Mouse (Mus musculus) forebrain, embryonic 11.5 days (tissue): ENCODE results near the gene Flot2. TPM values are rescaled to one million over a fixed set of nuclear protein-coding genes. Genes with fewer than 3 reads are reported as not detected.
A peak's percentile ranks its signal among the peaks of the same experiment; 100 is the strongest.
"Not testable (repeated sequence)": the region's sequence is repeated elsewhere in the genome, so short reads cannot be mapped to it uniquely, and the experiment has no call there.

Source experiments
- ATAC-seq: fragments of 200-750 bp; cut with Nextera tagmentation; replicated peaks from 2 replicates; pipeline ENCODE4 v1.8.0; 2017; ENCODE audit warnings: moderate TSS enrichment; ENCODE audit not compliant: low FRiP score
- DNase-seq: peaks from one replicate; pipeline ENCODE4 v3.0.0-alpha.2; 2017; ENCODE audit warnings: low spot score
- H3K27ac ChIP-seq: fragments of 300-500 bp; sonication (generic); 2 replicates; pipeline ENCODE4 v1.5.1; 2014; ENCODE audit warnings: low read depth, low read length
- H3K27me3 ChIP-seq: fragments of 300-500 bp; sonication (generic); 2 replicates; pipeline ENCODE4 v1.6.1; 2014; ENCODE audit warnings: mild to moderate bottlenecking, low read length, mixed read lengths; ENCODE audit not compliant: control insufficient read depth, insufficient read depth
- H3K36me3 ChIP-seq: fragments of 300-500 bp; sonication (generic); 2 replicates; pipeline ENCODE4 v1.6.1; 2014; ENCODE audit warnings: mild to moderate bottlenecking, low read length, moderate library complexity, mixed read lengths; ENCODE audit not compliant: control insufficient read depth, insufficient read depth
- H3K4me1 ChIP-seq: fragments of 300-500 bp; sonication (generic); replicated peaks from 2 replicates; pipeline ENCODE4 v1.6.1; 2014; ENCODE audit warnings: low read length, mixed read lengths; ENCODE audit not compliant: control insufficient read depth, insufficient read depth
- H3K4me2 ChIP-seq: fragments of 300-500 bp; sonication (generic); 2 replicates; pipeline ENCODE4 v1.6.1; 2014; ENCODE audit warnings: low read depth, mild to moderate bottlenecking, low read length, moderate library complexity, mixed read lengths; ENCODE audit not compliant: severe bottlenecking
- H3K4me3 ChIP-seq: fragments of 300-500 bp; sonication (generic); 2 replicates; pipeline ENCODE4 v1.5.1; 2014; ENCODE audit warnings: low read depth, low read length
- H3K9ac ChIP-seq: fragments of 300-500 bp; sonication (generic); 2 replicates; pipeline ENCODE4 v1.6.1; 2014; ENCODE audit warnings: low read length
- H3K9me3 ChIP-seq: fragments of 300-500 bp; sonication (generic); 2 replicates; pipeline ENCODE4 v1.6.1; 2016; ENCODE audit warnings: low read length, mixed read lengths; ENCODE audit not compliant: control insufficient read depth
- WGBS: fragments of 180-500 bp; shearing (Covaris S2); extraction: QIAGEN DNeasy Blood & Tissue Kit; methylation state at CpG from one replicate; pipeline ENCODE4 v1.1.7; 2014; 5-methylcytosine and 5-hydroxymethylcytosine counted together
- polyA plus RNA-seq: library from polyadenylated mRNA; unstranded; fragments of >200 nt; fragmentation: Nextera tagmentation; extraction: Ambion mirVana; gene quantifications from 2 replicates; pipeline ENCODE4 v1.2.1, GENCODE M21; 2014

Gene Flot2
- polyA plus RNA-seq, 1 experiment from 2014 or later: 71.2 TPM

- 100% methylated on average over 2 of the region's 4 CpGs for WGBS
- H3K4me1 ChIP-seq, H3K9me3 ChIP-seq, DNase-seq, ATAC-seq, H3K4me3 ChIP-seq, H3K9ac ChIP-seq, H3K27ac ChIP-seq, H3K36me3 ChIP-seq, H3K27me3 ChIP-seq, H3K4me2 ChIP-seq: not testable (repeated sequence)
These were observed 10.9 kb downstream of the Flot2 start for GRCm38 (mm10) chr11:78048637-78049036.

DNA sequence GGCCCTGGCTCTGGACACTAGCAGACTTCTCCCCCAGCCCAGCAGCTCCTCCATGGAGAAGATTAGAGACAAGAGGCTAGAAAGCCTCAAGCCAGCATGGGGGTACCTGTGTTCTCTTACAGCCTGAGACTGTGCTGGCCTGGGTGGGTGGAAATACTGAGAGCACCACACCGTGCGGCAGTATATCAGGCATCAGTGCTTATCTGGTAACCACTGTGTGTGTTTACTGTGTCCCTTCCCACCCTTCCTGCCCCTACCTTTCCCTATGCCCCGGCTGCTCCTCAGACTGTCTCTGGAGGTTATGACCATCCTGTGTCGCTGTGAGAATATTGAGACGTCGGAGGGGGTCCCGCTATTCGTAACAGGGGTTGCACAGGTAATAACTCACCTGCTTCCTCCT, 15.3 kb downstream of the Flot2 start:
- Histone ChIP-seq H3K27me3 (no peaks in the 10 kb centered on the region), H3K4me2 (no peak overlapping the region), H3K9ac (no peak overlapping the region), H3K4me3 (no peak overlapping the region), H3K27ac (no peak overlapping the region), H3K4me1 (no peaks in the 10 kb centered on the region), H3K36me3 (peaks cover 4% of the 10 kb centered on the region; the same call in 1 of the 2 replicates), H3K9me3 (no peaks in the 10 kb centered on the region)
- WGBS: 94% methylated on average over 8 of the region's 8 CpGs
- ATAC-seq: no peak
- DNase-seq: no peak

DNA sequence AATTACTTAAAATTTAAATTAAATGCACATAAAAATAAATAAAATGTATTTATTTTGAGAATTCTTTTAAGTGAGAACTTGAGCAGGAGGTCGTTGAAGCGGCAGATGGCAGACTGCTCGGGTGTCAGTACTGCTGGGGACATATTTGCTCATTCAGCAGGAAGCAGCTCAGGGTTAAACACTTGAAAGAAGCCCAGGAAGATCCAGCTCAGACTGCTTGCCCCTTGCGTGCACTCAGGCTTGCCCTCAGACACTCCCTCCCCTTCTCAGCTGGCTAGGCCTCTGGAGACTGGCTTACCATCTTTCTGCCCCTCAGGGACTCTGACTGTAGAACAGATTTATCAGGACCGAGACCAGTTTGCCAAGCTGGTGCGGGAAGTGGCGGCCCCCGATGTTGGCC, 19.2 kb downstream of the Flot2 start:
- Histone ChIP-seq H3K27me3 (no peaks in the 10 kb centered on the region), H3K27ac (no peak overlapping the region), H3K4me3 (no peak overlapping the region), H3K4me2 (no peak overlapping the region), H3K9ac (no peak overlapping the region), H3K36me3 (peaks cover 9% of the 10 kb centered on the region; the same call in 1 of the 2 replicates), H3K4me1 (no peaks in the 10 kb centered on the region), H3K9me3 (no peaks in the 10 kb centered on the region)
- ATAC-seq (no peak), DNase-seq (no peak)
- WGBS: 86% methylated on average over 8 of the region's 8 CpGs

DNA sequence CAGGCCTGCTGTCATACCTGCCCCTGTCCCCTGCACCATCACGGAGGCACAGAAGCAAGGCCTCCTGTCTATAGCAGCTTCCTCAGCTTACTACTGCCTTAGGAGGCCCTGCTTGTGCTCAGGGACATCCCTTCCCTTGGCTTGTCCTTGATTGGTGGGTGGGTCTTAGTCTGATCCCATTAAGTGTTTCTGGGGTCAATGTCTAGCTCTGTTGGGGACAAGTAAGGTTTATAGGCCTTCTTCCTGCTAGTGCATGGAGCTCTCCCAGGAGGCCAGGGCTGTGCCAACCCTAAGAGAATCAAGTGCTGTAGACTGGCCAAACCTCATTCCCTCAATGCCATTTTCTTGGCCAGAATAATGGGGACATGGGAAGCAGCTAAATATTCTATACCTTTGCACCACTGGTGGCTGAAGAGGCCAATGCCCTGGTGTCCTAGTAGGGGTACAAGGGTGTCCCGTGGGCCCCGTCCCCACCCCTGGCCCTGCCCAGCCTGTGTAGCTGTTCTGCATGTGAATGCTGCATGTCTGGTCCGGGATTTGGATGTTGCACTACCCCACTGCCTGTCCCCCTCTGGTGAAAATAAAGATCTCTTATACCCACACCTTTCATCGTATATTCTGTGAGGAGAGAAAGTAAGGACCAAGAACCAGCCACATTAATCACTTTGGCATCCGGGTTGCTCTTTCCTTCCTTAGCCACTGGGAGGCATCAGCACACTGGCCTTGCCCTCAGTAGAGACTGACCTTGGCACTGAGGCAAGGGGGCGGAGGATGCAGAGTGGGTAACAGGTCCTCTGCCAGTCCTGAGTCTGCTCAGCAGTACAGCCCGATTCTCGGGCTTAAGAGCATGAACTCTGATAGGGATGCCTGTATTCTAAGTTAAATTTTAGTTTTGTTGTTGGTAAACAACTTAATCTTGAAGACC, 22.4 kb downstream of the Flot2 start:
- ATAC-seq: no peak

DNA sequence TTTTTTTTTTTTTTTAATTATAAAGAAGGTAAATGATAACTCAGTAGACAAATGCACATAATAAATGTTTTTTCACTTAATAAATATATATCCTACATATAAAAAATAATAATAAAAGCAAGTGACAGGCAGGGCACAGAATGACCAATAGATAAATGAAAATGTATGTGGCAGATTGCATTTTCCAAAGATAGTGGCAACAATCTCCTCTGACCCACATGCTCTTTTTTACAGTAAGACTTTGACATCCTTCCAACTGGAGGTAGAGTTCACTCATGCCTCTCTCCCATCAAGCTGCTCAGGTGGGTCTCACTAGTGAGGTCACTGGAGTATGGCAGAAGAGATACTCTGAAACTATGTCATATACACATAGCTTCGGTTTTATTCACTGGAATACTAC, 24.8 kb downstream of the Flot2 start:
- DNase-seq (peak; percentile 7), ATAC-seq (no peak)
- Histone ChIP-seq H3K27ac (no peak overlapping the region), H3K9me3 (no peaks in the 10 kb centered on the region), H3K27me3 (no peaks in the 10 kb centered on the region), H3K4me2 (no peak overlapping the region), H3K9ac (no peak overlapping the region), H3K4me3 (no peak overlapping the region), H3K4me1 (no peaks in the 10 kb centered on the region), H3K36me3 (peaks cover 9% of the 10 kb centered on the region; the same call in 1 of the 2 replicates)
- 77% methylated on average over 1 of the region's 1 CpGs for WGBS

More for the DNA sequence above, 22.4 kb downstream of the Flot2 start:
- H3K4me3 ChIP-seq: no peak overlapping the region
- no peaks in the 10 kb centered on the region for H3K27me3 ChIP-seq
- H3K9me3 ChIP-seq: no peaks in the 10 kb centered on the region
- whole genome bisulfite sequencing: 68% methylated on average over 9 of the region's 9 CpGs
- no peak overlapping the region for H3K9ac ChIP-seq
- no peak overlapping the region for H3K27ac ChIP-seq
- H3K4me1 ChIP-seq: no peaks in the 10 kb centered on the region
- no peak overlapping the region for H3K4me2 ChIP-seq
- DNase-seq: peak; percentile 77
- H3K36me3 ChIP-seq: peaks cover 9% of the 10 kb centered on the region; the same call in 1 of the 2 replicates

- WGBS: 54% methylated on average over 2 of the region's 2 CpGs
These were observed 28.2 kb downstream of the Flot2 start for GRCm38 (mm10) chr11:78065906-78066305.

DNA sequence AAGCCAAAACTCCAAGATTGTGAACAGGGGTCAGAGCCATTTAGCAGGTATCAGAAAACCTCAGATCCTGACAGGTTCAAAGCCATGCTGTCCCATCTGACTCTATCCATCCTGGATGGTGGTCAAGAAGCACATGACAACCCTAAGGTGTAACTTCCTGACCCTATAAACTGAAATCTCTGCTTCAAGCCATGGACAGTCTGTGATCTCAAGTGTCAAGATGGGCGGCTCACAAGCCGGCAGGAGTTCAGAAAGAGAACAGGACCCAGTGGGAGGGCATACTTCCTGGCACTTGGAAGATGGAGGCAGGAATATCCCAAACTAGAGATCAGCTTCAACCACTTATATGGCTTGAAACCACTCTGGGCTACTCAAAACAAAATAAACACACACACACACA, 28.9 kb downstream of the Flot2 start:
- H3K9me3 ChIP-seq: no peaks in the 10 kb centered on the region
- ATAC-seq (no peak), DNase-seq (no peak)
- H3K9ac ChIP-seq: no peak overlapping the region
- WGBS: 72% methylated on average over 2 of the region's 2 CpGs
- H3K4me2 ChIP-seq: no peak overlapping the region
- no peaks in the 10 kb centered on the region for H3K4me1 ChIP-seq
- H3K27ac ChIP-seq: no peak overlapping the region
- H3K27me3 ChIP-seq: no peaks in the 10 kb centered on the region
- no peak overlapping the region for H3K4me3 ChIP-seq
- H3K36me3 ChIP-seq: no peaks in the 10 kb centered on the region

More at GRCm38 (mm10) chr11:78065906-78066305, 28.2 kb downstream of the Flot2 start:
- Histone ChIP-seq H3K36me3 (no peaks in the 10 kb centered on the region), H3K9ac (no peak overlapping the region), H3K4me1 (no peaks in the 10 kb centered on the region), H3K4me3 (no peak overlapping the region), H3K9me3 (no peaks in the 10 kb centered on the region), H3K4me2 (no peak overlapping the region), H3K27me3 (no peaks in the 10 kb centered on the region), H3K27ac (no peak overlapping the region)
- ATAC-seq: no peak
- no peak for DNase-seq

DNA sequence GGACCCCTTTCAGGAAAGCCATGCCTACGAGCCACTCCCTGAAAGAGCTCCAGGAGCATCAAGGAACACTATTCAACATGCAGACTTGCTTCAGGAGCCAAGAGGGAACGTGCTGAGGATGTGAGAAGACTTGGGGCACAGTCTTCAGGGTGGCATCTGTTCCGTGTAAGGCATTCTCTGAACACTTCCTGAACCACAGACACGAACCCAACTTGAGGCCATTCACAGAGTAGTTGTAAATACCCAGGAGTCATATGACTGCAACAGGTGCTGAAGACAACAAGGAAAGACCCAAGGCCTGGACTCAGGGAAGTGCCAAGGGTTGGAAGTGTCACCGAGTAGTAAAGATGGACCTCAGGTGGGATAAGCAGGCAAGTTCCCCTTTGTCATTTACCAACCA, 29.8 kb downstream of the Flot2 start:
- H3K36me3 ChIP-seq: no peaks in the 10 kb centered on the region
- WGBS: 75% methylated on average over 5 of the region's 5 CpGs

GRCm38 (mm10) chr11:78069130-78069529, 31.4 kb downstream of the Flot2 start:
- WGBS: 78% methylated on average over 5 of the region's 5 CpGs
- Histone ChIP-seq H3K27ac (no peak overlapping the region), H3K9ac (no peak overlapping the region), H3K4me2 (no peak overlapping the region), H3K27me3 (no peaks in the 10 kb centered on the region), H3K4me1 (no peaks in the 10 kb centered on the region), H3K36me3 (peaks cover under 1% of the 10 kb centered on the region; the same call in 1 of the 2 replicates), H3K4me3 (no peak overlapping the region), H3K9me3 (no peaks in the 10 kb centered on the region)
- DNase-seq (no peak), ATAC-seq (no peak)

More for the DNA sequence above, 29.8 kb downstream of the Flot2 start:
- Histone ChIP-seq H3K4me3 (no peak overlapping the region), H3K27me3 (no peaks in the 10 kb centered on the region), H3K9me3 (no peaks in the 10 kb centered on the region), H3K4me1 (no peaks in the 10 kb centered on the region), H3K9ac (no peak overlapping the region), H3K27ac (no peak overlapping the region), H3K4me2 (no peak overlapping the region)
- DNase-seq: no peak
- ATAC-seq: no peak
